Mouse (Mus musculus) heart, postnatal 10 days (tissue): ENCODE results near the gene C1qtnf1. TPM values are rescaled to one million over a fixed set of nuclear protein-coding genes. Genes with fewer than 3 reads are reported as not detected.

Experiments used
- DNase-seq, 2 experiments: peaks; one replicate each; pipeline ENCODE4 v3.0.0; 2021
- intact Hi-C: fragments of 180-260 bp; cut with DNase I; formaldehyde crosslinking; loops from one replicate; pipeline ENCODE4 v1.15.1; 2025
- total RNA-seq, 2 experiments: library from RNA; stranded (reverse); gene quantifications; 2 replicates each; pipeline ENCODE4 v1.2.3; 2021

Gene C1qtnf1
- total RNA-seq, 2 experiments from 2014 or later = 38.0 to 38.4 TPM

DNA sequence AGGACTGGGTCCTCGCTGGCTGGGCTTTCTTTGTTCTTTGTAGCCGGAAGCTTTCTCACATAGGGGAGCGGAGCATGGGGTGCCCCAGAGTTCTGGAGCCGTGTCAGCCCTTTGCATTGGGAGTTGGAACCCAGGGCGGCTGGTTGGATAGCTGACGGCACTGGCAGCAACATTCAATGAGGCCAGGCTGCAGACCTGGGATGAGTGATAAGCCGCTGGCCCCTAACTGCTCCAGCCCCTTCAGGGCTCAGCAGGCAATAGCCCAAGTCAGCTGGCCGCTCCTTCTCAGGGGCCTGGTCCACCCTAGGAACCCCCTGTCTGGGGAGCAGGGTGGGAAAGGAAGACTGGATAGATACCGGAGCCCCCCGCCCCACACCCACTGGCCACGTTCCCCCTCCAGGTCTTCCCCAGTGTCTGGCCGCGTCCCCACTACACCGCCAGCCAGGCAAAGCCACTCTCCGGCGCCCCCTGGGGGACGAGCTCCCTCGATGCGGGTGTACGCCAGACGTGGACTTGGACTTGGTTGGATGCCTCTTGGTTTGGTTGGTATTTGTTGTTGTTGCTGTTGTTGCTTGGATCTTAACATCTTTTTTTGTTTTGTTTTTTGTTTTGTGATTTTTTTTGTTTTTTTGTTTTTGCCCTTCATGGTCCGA, 62.7 kb downstream of the C1qtnf1 start:
- DNase-seq = peak; percentile 86 to 93
- intact Hi-C loops = loop anchor here (1.0 kb wide), 2 partner anchors 44 to 67 kb away; no protein-coding TSS in a partner anchor

DNA sequence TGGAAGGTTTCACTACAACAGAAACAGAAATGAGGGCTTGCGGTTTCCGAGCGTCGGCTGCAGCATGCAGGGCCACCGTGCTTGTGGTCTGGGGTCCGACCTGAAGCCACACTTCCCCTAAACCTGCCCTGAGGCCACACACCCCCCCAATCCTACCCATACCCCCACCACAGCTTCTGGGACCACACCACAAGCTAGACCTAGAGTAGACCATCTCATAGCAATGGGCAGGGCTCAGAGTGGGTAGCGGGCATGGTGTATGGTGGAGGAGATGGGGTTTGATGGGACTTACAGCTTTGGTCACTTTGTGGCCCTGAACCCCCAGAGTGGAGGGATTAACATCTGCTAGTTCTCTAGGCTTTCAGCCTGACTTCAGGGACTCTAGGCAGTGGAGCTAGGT, 63.2 kb downstream of the C1qtnf1 start:
- intact Hi-C loops = loop anchor here (1.0 kb wide), 2 partner anchors 45 to 68 kb away; no protein-coding TSS in a partner anchor
- no peak for DNase-seq

DNA sequence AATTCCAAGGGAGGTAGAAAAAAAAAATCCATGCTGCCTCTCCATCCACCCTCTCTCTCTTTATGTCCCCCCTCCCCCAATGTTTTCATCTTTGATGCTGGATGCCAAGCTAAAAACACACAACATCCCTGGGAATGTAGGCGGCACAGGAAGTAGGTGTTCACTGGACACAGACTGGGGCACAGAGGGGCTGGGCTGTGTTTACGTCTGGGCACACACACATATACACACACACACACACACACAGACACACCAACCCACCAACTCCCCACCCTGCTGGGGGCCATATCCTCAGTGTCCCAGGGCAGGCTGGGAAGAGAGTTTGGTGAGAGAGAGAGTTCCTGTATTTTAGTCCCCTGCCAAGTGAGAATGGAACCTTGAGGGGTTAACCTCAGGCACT, 65.5 kb downstream of the C1qtnf1 start:
- DNase-seq = no peak
- intact Hi-C loops = no loop called here

DNA sequence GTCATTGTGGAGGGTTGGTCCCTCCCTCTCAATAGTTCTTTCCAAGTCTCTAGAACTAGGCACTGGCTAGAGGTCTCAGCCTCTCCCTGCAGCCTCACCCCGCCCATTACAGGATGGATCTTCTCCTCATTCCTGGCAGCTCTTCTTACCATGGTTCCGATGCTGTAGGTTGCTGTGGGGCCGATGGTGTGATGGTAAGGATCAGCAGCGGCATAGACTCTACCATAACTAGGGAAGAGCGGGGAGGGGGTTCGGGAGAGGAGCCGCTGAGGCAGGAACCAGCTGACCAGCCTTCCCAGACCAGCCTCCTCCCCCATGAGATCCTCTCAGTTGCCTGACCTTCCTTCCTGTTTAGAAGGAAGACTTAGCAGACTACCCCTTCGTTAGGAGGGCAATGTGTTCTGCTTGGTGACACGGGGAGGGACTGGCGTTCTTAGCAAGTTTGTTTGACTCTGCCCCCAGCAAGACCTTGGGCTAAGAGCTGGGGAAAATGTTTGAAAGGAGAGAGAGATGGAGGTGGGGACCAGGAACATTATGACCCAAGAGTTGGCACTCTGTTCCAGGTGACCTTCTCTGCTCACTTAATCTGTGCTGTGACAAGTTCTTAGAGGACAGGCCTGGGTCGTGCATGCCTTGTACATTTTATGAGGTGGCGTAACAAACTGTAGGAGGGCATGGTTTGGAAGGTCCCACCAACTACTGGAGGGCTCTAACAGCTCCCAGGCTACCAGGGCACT, 66.2 kb downstream of the C1qtnf1 start:
- intact Hi-C loops = no loop called here
- DNase-seq = no peak

DNA sequence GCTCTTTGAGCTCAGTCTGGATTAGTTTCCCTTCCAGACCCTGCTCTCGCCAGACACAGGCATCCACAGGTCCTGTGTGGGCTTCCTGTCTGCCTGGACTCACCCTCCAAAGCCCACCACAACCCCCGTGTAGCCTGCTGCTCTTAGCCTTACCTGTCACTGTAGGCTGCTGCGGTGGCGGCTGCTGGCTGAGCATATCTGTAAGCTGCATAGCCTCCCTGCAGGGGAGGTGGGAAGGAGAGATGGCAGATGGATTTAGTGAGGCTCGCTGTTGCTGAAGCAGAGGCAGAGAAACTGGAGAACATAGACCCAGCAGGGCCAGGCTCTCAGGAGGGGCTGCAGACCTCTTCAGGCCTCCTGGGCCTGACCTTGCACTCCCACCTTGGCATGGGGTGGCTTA, 67.1 kb downstream of the C1qtnf1 start:
- intact Hi-C loops = no loop called here
- no peak for DNase-seq

DNA sequence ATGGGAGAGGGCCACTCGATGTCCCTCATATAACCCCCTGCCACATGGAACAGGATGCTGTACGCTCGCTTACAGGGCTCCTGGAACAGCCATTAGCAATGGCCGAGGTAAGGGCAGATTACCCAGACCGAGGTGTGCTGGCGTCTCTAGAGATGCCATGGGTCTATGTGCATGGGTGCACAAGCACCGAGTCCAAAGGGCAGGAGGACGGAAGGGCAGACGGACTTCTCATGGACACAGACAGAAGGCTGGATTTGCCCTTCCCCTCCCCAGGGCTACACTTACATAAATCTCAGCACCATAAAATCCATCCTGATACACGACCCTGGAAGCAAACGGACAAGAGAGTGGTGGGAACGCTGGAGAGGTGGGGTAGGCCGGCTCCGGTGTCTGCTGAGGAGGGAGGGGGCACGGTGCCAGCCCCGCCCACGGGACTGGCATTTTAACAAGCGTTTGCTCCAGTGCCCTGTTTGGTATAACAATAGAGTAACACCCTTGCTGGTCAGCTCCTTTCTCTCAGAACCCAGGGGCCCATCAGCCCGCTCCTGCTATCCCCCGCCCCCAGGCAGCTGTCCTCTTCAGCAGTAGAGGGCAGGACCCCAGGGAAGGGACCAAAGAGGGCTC, 68.2 kb downstream of the C1qtnf1 start:
- intact Hi-C loops = no loop called here
- no peak for DNase-seq

Other genes starting within 250 kb of the C1qtnf1 start
- 10 to 100 TPM; 51.2 to 59.7 TPM for gene Cyth1, start 179.6 kb upstream of the C1qtnf1 start, total RNA-seq
- gene Usp36, start 138.0 kb upstream of the C1qtnf1 start, total RNA-seq = 10 to 100 TPM; 13.9 TPM
- 1 to 10 TPM; 1.4 to 2.0 TPM for gene Cep295nl, start 85.7 kb upstream of the C1qtnf1 start, total RNA-seq
- 100 to 1,000 TPM; 199 to 211 TPM for gene Timp2, start 72.5 kb upstream of the C1qtnf1 start, total RNA-seq
- 10 to 100 TPM; 31.3 to 31.7 TPM for gene Lgals3bp, start 26.1 kb upstream of the C1qtnf1 start, total RNA-seq
- 10 to 100 TPM; 20.4 to 22.0 TPM for gene Cant1, start 9.1 kb upstream of the C1qtnf1 start, total RNA-seq
- gene Engase, start 48.6 kb downstream of the C1qtnf1 start, total RNA-seq = 1 to 10 TPM; 6.6 to 7.1 TPM